Mouse (Mus musculus) forebrain, embryonic 15.5 days (tissue): ENCODE measurements at regions not wholly inside any gene's neighbourhood (a gene's known extent, or its start where the extent isn't known, plus 50 kb on each side); places are given as distances from the start of the nearest gene placed in this dataset.

ENCODE experiments used
- ATAC-seq: fragments of 200-750 bp; cut with Nextera tagmentation; replicated peaks from 2 replicates; pipeline ENCODE4 v1.8.0; 2017; ENCODE audit warnings: mild to moderate bottlenecking, moderate TSS enrichment, moderate library complexity
- H3K27ac ChIP-seq: fragments of 300-500 bp; sonication (generic); replicated peaks from 2 replicates; pipeline ENCODE4 v1.5.1; 2015; ENCODE audit warnings: mild to moderate bottlenecking, inconsistent platforms
- H3K27me3 ChIP-seq: fragments of 300-500 bp; sonication (generic); 2 replicates; pipeline ENCODE4 v1.6.1; 2015; ENCODE audit warnings: inconsistent platforms
- H3K36me3 ChIP-seq: fragments of 300-500 bp; sonication (generic); 2 replicates; pipeline ENCODE4 v1.6.1; 2015; ENCODE audit warnings: mild to moderate bottlenecking, inconsistent platforms
- H3K4me1 ChIP-seq: fragments of 300-500 bp; sonication (generic); 2 replicates; pipeline ENCODE4 v1.6.1; 2015; ENCODE audit warnings: inconsistent platforms
- H3K4me2 ChIP-seq: fragments of 300-500 bp; sonication (generic); replicated peaks from 2 replicates; pipeline ENCODE4 v1.6.1; 2015; ENCODE audit warnings: mild to moderate bottlenecking, inconsistent platforms
- H3K4me3 ChIP-seq: fragments of 300-500 bp; sonication (generic); 2 replicates; pipeline ENCODE4 v1.5.1; 2015; ENCODE audit warnings: mild to moderate bottlenecking, inconsistent platforms
- H3K9ac ChIP-seq: fragments of 300-500 bp; sonication (generic); replicated peaks from 2 replicates; pipeline ENCODE4 v1.6.1; 2015; ENCODE audit warnings: mild to moderate bottlenecking, inconsistent platforms
- H3K9me3 ChIP-seq: fragments of 300-500 bp; sonication (generic); 2 replicates; pipeline ENCODE4 v1.6.1; 2016; ENCODE audit warnings: inconsistent platforms
- WGBS: fragments of 180-500 bp; shearing (Covaris S2); methylation state at CpG from one replicate; pipeline ENCODE4 v1.1.7; 2015; ENCODE audit warnings: mixed read lengths; 5-methylcytosine and 5-hydroxymethylcytosine counted together

DNA sequence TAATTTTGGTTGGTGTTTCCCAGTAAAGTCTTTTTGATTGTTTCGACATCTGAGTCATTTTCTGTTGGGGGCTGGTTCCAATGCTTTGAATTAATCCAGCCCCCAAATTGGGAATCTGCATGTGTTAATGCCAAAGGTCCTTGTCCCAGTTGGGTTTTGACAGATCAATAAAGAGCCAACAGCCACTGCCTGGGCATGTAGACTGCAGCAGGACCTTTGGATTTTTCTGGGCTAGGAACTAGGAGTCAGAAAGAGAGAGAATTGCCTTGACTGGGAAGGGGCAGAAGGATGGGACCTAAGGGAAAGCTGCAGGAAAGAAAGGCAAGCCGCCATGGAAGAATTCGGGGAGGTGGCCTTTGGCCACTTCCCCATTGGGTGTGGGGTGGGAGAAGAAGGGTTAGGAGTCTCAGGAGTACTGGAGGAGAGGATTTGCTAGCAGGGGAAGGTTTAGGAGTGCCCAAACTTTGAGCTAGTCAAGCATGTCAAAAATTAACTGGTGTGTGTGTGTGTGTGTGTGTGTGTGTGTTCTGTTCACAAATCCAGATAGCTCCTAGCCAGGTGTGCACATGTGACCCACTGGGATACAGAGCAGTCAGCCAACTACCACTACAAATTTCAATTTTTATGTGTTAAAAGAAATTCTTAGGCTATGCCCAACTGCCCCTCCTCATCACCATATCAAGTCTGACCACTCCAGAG lies 51.0 kb upstream of the Pde7b start:
- no peaks in the 10 kb centered on the region for H3K9me3 ChIP-seq
- no peak for ATAC-seq
- H3K27me3 ChIP-seq: no peaks in the 10 kb centered on the region
- no peak overlapping the region for H3K4me3 ChIP-seq
- H3K4me2 ChIP-seq: no peak overlapping the region
- 95% methylated on average over 3 of the region's 3 CpGs for WGBS
- no peak overlapping the region for H3K9ac ChIP-seq
- H3K4me1 ChIP-seq: no peaks in the 10 kb centered on the region
- H3K36me3 ChIP-seq: no peaks in the 10 kb centered on the region
- no peak overlapping the region for H3K27ac ChIP-seq
